Mouse (Mus musculus) midbrain, embryonic 11.5 days (tissue): ENCODE measurements around the gene Pccb. TPM values are rescaled to one million over a fixed set of nuclear protein-coding genes. Genes with fewer than 3 reads are reported as not detected.

Source experiments
- ATAC-seq: fragments of 200-750 bp; cut with Nextera tagmentation; 2 replicates; pipeline ENCODE4 v1.8.0; 2017; ENCODE audit warnings: moderate TSS enrichment, moderate library complexity; ENCODE audit not compliant: low FRiP score
- DNase-seq: peaks from one replicate; pipeline ENCODE4 v3.0.0; 2015; ENCODE audit warnings: low spot score; ENCODE audit errors: missing footprints
- H3K27ac ChIP-seq: fragments of 300-500 bp; sonication (generic); 2 replicates; pipeline ENCODE4 v1.5.1; 2014; ENCODE audit warnings: low read depth, low read length
- H3K27me3 ChIP-seq: fragments of 300-500 bp; sonication (generic); 2 replicates; pipeline ENCODE4 v1.6.1; 2014; ENCODE audit warnings: mild to moderate bottlenecking, low read length, moderate library complexity, mixed read lengths; ENCODE audit not compliant: control insufficient read depth, insufficient read depth
- H3K36me3 ChIP-seq: fragments of 300-500 bp; sonication (generic); 2 replicates; pipeline ENCODE4 v1.6.1; 2014; ENCODE audit warnings: mild to moderate bottlenecking, low read length, moderate library complexity, mixed read lengths; ENCODE audit not compliant: control insufficient read depth, insufficient read depth
- H3K4me1 ChIP-seq: fragments of 300-500 bp; sonication (generic); 2 replicates; pipeline ENCODE4 v1.6.1; 2014; ENCODE audit warnings: low read length; ENCODE audit not compliant: control insufficient read depth, insufficient read depth
- H3K4me2 ChIP-seq: fragments of 300-500 bp; sonication (generic); 2 replicates; pipeline ENCODE4 v1.6.1; 2014; ENCODE audit warnings: mild to moderate bottlenecking, moderate library complexity
- H3K4me3 ChIP-seq: fragments of 300-500 bp; sonication (generic); 2 replicates; pipeline ENCODE4 v1.5.1; 2014; ENCODE audit warnings: low read depth, low read length
- H3K9ac ChIP-seq: fragments of 300-500 bp; sonication (generic); 2 replicates; pipeline ENCODE4 v1.6.1; 2014; ENCODE audit warnings: low read length
- H3K9me3 ChIP-seq: fragments of 300-500 bp; sonication (generic); 2 replicates; pipeline ENCODE4 v1.6.1; 2016; ENCODE audit warnings: low read length; ENCODE audit not compliant: control insufficient read depth
- WGBS: fragments of 180-500 bp; shearing (Covaris S2); extraction: QIAGEN DNeasy Blood & Tissue Kit; methylation state at CpG from one replicate; pipeline ENCODE4 v1.1.7; 2014; 5-methylcytosine and 5-hydroxymethylcytosine counted together
- polyA plus RNA-seq: library from polyadenylated mRNA; unstranded; fragments of >200 nt; fragmentation: Nextera tagmentation; extraction: Ambion mirVana; gene quantifications from 2 replicates; pipeline ENCODE4 v1.2.1, GENCODE M21; 2014

The Pccb gene
- polyA plus RNA-seq, 1 experiment from 2014 or later: 15.9 TPM

DNA sequence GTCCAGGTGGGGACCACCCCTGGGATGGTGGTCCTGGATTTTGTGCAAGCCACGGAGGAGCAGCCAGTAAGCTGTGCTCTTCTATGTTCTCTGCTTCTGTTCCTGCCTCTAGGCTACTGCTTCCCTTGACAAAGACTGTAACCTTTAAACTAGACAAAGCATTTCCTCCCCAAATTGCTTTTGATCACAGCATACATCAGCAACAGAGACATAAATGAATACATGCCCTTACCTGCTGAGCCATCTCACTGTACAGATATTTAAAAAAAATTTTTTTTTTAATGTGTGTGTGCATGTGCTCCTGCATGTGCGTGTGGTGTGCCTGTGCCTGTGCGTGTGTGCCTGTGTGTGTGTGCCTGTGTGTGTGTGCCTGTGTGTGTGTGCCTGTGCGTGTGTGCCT, 22.5 kb upstream of the Pccb start:
- H3K9me3 ChIP-seq: no peaks in the 10 kb centered on the region
- no peak overlapping the region for H3K4me2 ChIP-seq
- DNase-seq (no peak), ATAC-seq (no peak)
- no peak overlapping the region for H3K27ac ChIP-seq
- H3K4me3 ChIP-seq: no peak overlapping the region
- H3K27me3 ChIP-seq: no peaks in the 10 kb centered on the region
- H3K36me3 ChIP-seq: no peaks in the 10 kb centered on the region
- WGBS: 95% methylated on average over 4 of the region's 4 CpGs
- no peak overlapping the region for H3K9ac ChIP-seq
- H3K4me1 ChIP-seq: no peaks in the 10 kb centered on the region

DNA sequence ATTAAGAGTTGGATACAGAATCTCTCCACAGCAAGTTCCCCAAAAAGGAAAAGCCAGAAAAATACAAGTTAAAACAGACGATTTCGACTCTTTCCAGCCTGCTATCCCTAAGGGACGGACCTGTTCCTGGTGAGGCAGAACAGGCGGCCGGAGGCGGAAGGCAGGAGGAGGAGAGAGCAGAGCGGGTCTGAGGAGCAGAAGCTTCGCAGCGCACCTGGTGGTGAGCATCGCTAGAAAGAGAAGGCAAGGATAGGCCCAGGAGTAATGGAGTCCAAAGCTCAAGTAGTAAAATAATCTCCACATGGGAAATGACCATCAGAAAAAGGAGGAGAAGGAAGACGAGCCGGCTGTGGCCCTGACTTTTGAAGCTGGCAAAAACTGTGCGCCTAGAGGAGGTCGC, 18.6 kb upstream of the Pccb start:
- no peak overlapping the region for H3K4me3 ChIP-seq

DNA sequence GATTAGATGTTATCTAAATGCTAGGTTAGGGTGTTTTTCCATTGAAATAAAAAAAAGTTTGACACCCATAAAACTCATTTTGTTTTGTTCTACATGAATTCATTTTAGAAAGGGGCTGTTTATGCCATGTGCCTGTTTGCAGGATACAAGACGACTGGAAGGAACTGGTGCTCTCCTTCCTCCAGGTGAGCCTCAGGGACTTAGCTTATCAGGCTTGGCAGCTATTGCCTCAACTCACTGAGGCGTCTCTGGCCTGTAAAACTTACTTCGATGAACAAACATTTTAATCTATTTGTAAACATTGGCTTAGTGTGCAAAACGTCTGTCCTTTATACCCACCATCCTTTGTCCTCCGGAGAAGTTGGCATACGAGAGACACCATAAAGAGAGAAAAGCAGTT, 18.0 kb upstream of the Pccb start:
- H3K36me3 ChIP-seq: no peaks in the 10 kb centered on the region
- H3K4me2 ChIP-seq: no peak overlapping the region
- no peaks in the 10 kb centered on the region for H3K9me3 ChIP-seq
- H3K27ac ChIP-seq: no peak overlapping the region
- H3K9ac ChIP-seq: no peak overlapping the region
- WGBS: 71% methylated on average over 6 of the region's 6 CpGs
- no peaks in the 10 kb centered on the region for H3K27me3 ChIP-seq
- no peaks in the 10 kb centered on the region for H3K4me1 ChIP-seq
- no peak for ATAC-seq
- no peak for DNase-seq
- H3K4me3 ChIP-seq: no peak overlapping the region

More for the DNA sequence above, 18.6 kb upstream of the Pccb start:
- no peaks in the 10 kb centered on the region for H3K27me3 ChIP-seq
- no peaks in the 10 kb centered on the region for H3K4me1 ChIP-seq
- no peaks in the 10 kb centered on the region for H3K9me3 ChIP-seq
- no peaks in the 10 kb centered on the region for H3K36me3 ChIP-seq
- WGBS: 77% methylated on average over 14 of the region's 14 CpGs
- no peak overlapping the region for H3K4me2 ChIP-seq
- ATAC-seq (no peak), DNase-seq (no peak)
- H3K9ac ChIP-seq: no peak overlapping the region
- no peak overlapping the region for H3K27ac ChIP-seq

DNA sequence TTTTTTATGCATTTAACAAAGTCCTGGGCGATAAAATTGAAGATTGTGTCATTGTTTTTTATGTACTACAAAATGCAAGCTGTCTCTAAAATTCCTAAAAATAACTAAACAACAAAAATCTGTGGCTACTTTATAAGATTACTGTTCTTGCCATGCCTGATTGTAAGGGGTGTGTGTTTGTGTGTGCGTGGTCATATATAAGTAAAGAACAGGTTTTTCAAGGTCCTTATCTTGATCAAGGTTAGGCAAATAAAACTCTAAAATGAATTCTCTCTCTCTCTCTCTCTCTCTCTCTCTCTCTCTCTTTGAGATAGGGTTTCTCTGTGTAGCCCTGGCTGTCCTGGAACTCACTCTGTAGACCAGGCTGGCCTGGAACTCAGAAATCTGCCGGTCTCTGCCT, 17.3 kb upstream of the Pccb start:
- Histone ChIP-seq H3K36me3 (no peaks in the 10 kb centered on the region), H3K27ac (no peak overlapping the region), H3K9ac (no peak overlapping the region), H3K4me3 (no peak overlapping the region), H3K4me1 (no peaks in the 10 kb centered on the region), H3K9me3 (no peaks in the 10 kb centered on the region), H3K27me3 (no peaks in the 10 kb centered on the region), H3K4me2 (no peak overlapping the region)
- no peak for DNase-seq
- WGBS: 89% methylated on average over 3 of the region's 3 CpGs
- no peak for ATAC-seq

DNA sequence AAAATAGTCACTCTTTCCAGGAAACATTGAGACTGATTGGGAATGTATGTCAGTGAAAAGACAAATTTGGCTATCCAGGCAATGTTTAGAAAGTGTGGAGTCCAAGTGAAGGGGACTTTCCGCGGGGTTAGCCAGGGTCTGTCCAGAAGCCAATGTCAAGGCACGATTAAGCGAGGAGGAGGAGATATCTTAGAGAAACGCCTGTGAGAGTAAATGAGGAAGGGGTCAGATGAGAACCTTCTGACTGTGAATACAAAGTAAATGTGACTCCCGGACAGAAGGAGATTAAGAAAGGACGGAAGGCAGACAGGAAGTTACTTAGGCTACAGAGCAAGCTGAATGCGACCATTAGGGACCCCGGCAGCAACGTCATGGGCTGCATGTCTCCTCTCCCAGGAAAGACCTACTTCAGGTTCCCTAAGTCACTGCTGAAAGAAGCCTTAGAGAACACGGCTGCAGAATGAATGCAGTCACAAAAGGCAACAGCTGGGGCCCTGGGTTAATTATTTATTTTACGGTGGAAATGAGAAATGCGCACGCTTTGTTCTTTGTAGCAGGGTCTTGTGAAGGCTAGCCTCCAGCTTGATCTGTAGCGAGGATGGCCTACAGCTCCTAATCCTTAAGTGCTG, 11.1 kb upstream of the Pccb start:
- no peak for DNase-seq
- no peak overlapping the region for H3K4me3 ChIP-seq
- no peak overlapping the region for H3K4me2 ChIP-seq
- H3K27ac ChIP-seq: no peak overlapping the region
- 75% methylated on average over 15 of the region's 15 CpGs for WGBS
- H3K27me3 ChIP-seq: no peaks in the 10 kb centered on the region
- peaks cover 2% of the 10 kb centered on the region; the same call in 1 of the 2 replicates for H3K4me1 ChIP-seq
- no peak for ATAC-seq
- no peaks in the 10 kb centered on the region for H3K36me3 ChIP-seq
- no peaks in the 10 kb centered on the region for H3K9me3 ChIP-seq
- H3K9ac ChIP-seq: no peak overlapping the region

DNA sequence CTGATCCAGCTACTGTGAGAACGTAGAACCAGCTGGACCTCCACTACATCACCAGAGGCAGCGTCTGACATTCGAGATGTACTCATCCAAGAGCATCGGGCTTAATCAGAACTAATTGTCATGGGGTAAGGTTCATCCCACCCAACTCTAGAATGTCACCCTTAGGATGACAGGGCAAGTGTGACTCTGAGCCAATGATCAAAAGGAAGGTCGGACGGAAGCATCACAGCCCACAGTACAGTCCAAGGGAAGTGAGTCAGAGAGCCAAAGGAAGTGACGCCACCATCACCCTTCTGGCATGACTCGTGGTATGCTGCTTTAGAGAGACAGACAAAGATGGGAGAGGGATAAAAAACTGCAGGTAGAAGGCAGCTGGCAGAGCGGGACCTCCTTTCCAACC, 7.6 kb upstream of the Pccb start:
- no peak for DNase-seq
- Histone ChIP-seq H3K9me3 (no peaks in the 10 kb centered on the region), H3K36me3 (no peaks in the 10 kb centered on the region), H3K27me3 (no peaks in the 10 kb centered on the region), H3K9ac (no peak overlapping the region), H3K4me1 (peaks cover 2% of the 10 kb centered on the region; the same call in 1 of the 2 replicates), H3K4me3 (no peak overlapping the region), H3K27ac (no peak overlapping the region), H3K4me2 (no peak overlapping the region)
- WGBS: 91% methylated on average over 9 of the region's 9 CpGs
- no peak for ATAC-seq

DNA sequence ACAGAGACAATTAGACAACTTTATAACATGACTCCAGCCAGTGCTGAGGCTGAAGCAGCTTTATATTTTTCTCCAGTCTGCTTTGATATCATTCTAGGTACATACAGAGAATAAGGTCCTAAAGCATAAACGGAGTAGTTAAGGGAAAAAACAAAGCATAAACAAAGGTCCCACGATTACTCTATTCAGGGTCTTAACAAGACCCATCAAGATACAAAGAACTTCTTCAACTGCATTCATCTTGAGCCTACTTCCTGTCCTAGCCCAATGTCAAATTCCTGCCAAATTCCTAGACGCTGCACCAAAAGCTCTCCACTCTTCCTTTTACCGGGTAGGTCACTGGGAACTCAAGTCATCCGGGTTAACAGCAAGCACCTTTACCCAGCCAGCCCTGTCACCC, 6.8 kb upstream of the Pccb start:
- no peak for DNase-seq
- Histone ChIP-seq H3K9me3 (no peaks in the 10 kb centered on the region), H3K36me3 (no peaks in the 10 kb centered on the region), H3K27me3 (no peaks in the 10 kb centered on the region), H3K27ac (no peak overlapping the region), H3K4me3 (no peak overlapping the region), H3K4me2 (no peak overlapping the region), H3K4me1 (peaks cover 2% of the 10 kb centered on the region; the same call in 1 of the 2 replicates), H3K9ac (no peak overlapping the region)
- ATAC-seq: no peak
- WGBS: 88% methylated on average over 5 of the region's 5 CpGs

DNA sequence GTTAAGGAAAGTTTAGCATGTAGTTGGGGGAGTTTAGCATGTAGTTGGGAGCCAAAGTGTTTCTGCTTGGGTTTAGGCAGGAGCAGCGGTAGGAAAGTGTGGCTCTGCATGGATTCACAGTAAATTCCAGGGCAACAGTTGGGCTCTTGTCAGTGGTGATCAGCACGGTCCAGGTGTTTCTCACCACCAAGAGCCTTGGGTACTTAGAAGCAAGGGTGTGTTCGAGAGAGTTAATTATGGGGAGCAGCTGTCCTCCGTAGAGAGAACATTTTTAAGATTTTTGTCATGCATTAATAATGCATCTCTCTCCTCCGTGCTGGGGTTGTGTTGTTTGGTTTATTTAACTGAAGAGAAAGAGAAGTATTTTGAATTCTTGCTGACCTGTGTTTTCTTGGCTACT, 3.9 kb upstream of the Pccb start:
- ATAC-seq: no peak
- 91% methylated on average over 5 of the region's 5 CpGs for WGBS
- peaks cover under 1% of the 10 kb centered on the region for H3K4me1 ChIP-seq

DNA sequence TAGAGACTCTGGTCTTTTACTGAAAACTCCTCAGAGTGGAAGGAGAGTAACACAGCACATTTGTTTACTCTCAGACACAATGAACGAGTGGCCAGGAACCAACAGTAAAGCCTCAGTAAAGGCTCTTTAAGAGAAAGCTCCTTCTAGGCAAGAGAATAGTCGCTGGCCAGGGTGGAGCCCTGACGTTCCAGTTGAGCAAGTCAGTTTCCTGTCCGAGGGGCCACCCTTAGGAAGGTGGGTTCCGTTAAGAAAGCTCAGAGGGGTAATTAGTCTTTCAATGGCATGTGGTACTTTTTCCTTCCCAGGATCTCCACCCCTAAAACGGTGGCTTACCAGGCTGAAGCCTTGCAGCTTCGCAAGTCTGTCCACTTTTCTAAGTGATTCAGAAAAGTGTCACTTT, 2.7 kb upstream of the Pccb start:
- H3K4me1 ChIP-seq: peaks cover 4% of the 10 kb centered on the region
- no peaks in the 10 kb centered on the region for H3K9me3 ChIP-seq
- no peak for ATAC-seq
- 63% methylated on average over 7 of the region's 7 CpGs for WGBS
- no peaks in the 10 kb centered on the region for H3K27me3 ChIP-seq
- no peak overlapping the region for H3K27ac ChIP-seq
- H3K4me3 ChIP-seq: no peak overlapping the region
- no peak overlapping the region for H3K9ac ChIP-seq
- H3K4me2 ChIP-seq: no peak overlapping the region
- no peaks in the 10 kb centered on the region for H3K36me3 ChIP-seq
- no peak for DNase-seq

More for the DNA sequence above, 3.9 kb upstream of the Pccb start:
- Histone ChIP-seq H3K9ac (no peak overlapping the region), H3K4me3 (no peak overlapping the region), H3K36me3 (no peaks in the 10 kb centered on the region), H3K4me2 (no peak overlapping the region), H3K9me3 (no peaks in the 10 kb centered on the region), H3K27me3 (no peaks in the 10 kb centered on the region), H3K27ac (no peak overlapping the region)
- no peak for DNase-seq
